Mouse (Mus musculus) midbrain, postnatal 0 days (tissue): ENCODE results near the gene Tubgcp5. TPM values are rescaled to one million over a fixed set of nuclear protein-coding genes. Genes with fewer than 3 reads are reported as not detected.

Experiments used
- ATAC-seq: fragments of 200-750 bp; cut with Nextera tagmentation; 2 replicates; pipeline ENCODE4 v1.8.0; 2017; ENCODE audit warnings: moderate number of reproducible peaks, mild to moderate bottlenecking, moderate TSS enrichment, moderate library complexity; ENCODE audit not compliant: low FRiP score
- DNase-seq: peaks from one replicate; pipeline ENCODE4 v3.0.0-alpha.2; 2015; ENCODE audit warnings: low spot score
- H3K27ac ChIP-seq: fragments of 300-500 bp; sonication (generic); 2 replicates; pipeline ENCODE4 v1.5.1; 2014; ENCODE audit warnings: low read depth, mild to moderate bottlenecking, low read length, mixed read lengths
- H3K27me3 ChIP-seq: fragments of 300-500 bp; sonication (generic); 2 replicates; pipeline ENCODE4 v1.6.1; 2014; ENCODE audit warnings: low read length, control low read depth, mixed read lengths; ENCODE audit not compliant: insufficient read depth
- H3K36me3 ChIP-seq: fragments of 300-500 bp; sonication (generic); 2 replicates; pipeline ENCODE4 v1.6.1; 2014; ENCODE audit warnings: low read length, control low read depth, mixed read lengths; ENCODE audit not compliant: insufficient read depth
- H3K4me1 ChIP-seq: fragments of 300-500 bp; sonication (generic); 2 replicates; pipeline ENCODE4 v1.6.1; 2014; ENCODE audit warnings: mild to moderate bottlenecking, control low read depth, antibody characterized with exemption, low read length, mixed read lengths; ENCODE audit not compliant: insufficient read depth
- H3K4me2 ChIP-seq: fragments of 300-500 bp; sonication (generic); 2 replicates; pipeline ENCODE4 v1.6.1; 2014; ENCODE audit warnings: low read depth, mild to moderate bottlenecking, low read length, mixed read lengths; ENCODE audit not compliant: poor library complexity, severe bottlenecking
- H3K4me3 ChIP-seq: fragments of 300-500 bp; sonication (generic); 2 replicates; pipeline ENCODE4 v1.5.1; 2014; ENCODE audit warnings: low read depth, mild to moderate bottlenecking, low read length, moderate library complexity
- H3K9ac ChIP-seq: fragments of 300-500 bp; sonication (generic); replicated peaks from 2 replicates; pipeline ENCODE4 v1.6.1; 2014; ENCODE audit warnings: mild to moderate bottlenecking, low read length, moderate library complexity, mixed read lengths; ENCODE audit not compliant: poor library complexity, severe bottlenecking
- H3K9me3 ChIP-seq: fragments of 300-500 bp; sonication (generic); 2 replicates; pipeline ENCODE4 v1.6.1; 2016; ENCODE audit warnings: low read length, control low read depth
- CTCF ChIP-seq: IDR thresholded peaks from 2 replicates; pipeline ENCODE4 v1.5.1; 2016; ENCODE audit warnings: antibody characterized with exemption, mild to moderate bottlenecking
- WGBS: fragments of 180-500 bp; shearing (Covaris S2); extraction: QIAGEN DNeasy Blood & Tissue Kit; methylation state at CpG from one replicate; pipeline ENCODE4 v1.1.7; 2014; 5-methylcytosine and 5-hydroxymethylcytosine counted together
- polyA plus RNA-seq: library from polyadenylated mRNA; unstranded; fragments of >200 nt; fragmentation: Nextera tagmentation; extraction: Ambion mirVana; gene quantifications from 2 replicates; pipeline ENCODE4 v1.2.1, GENCODE M21; 2015
- total RNA-seq: library from RNA; depleted of rRNA; stranded (reverse); fragments of >200 nt; gene quantifications from 2 replicates; pipeline ENCODE4 v1.2.3, GENCODE M21; 2014

Gene Tubgcp5
- total and polyA plus RNA-seq, 2 experiments from 2014 or later = 17.8 to 21.5 TPM

- peak overlapping the region; percentile 94 for H3K9ac ChIP-seq
- peak overlapping the region; percentile 80 for H3K4me2 ChIP-seq
- TF ChIP-seq CTCF = no peak
- DNase-seq (peak; percentile 40), ATAC-seq (peak; percentile 77)
- H3K4me3 ChIP-seq = peak overlapping the region; percentile 67
- peak overlapping the region; percentile 95 for H3K27ac ChIP-seq
- WGBS = under 1% methylated on average over 40 of the region's 40 CpGs
- peaks cover 5% of the 10 kb centered on the region for H3K4me1 ChIP-seq
- no peaks in the 10 kb centered on the region for H3K36me3 ChIP-seq
- H3K27me3 ChIP-seq = no peaks in the 10 kb centered on the region
- H3K9me3 ChIP-seq = no peaks in the 10 kb centered on the region
These were observed 48.7 kb downstream of the Tubgcp5 start for GRCm38 (mm10) chr7:55842504-55843152.

DNA sequence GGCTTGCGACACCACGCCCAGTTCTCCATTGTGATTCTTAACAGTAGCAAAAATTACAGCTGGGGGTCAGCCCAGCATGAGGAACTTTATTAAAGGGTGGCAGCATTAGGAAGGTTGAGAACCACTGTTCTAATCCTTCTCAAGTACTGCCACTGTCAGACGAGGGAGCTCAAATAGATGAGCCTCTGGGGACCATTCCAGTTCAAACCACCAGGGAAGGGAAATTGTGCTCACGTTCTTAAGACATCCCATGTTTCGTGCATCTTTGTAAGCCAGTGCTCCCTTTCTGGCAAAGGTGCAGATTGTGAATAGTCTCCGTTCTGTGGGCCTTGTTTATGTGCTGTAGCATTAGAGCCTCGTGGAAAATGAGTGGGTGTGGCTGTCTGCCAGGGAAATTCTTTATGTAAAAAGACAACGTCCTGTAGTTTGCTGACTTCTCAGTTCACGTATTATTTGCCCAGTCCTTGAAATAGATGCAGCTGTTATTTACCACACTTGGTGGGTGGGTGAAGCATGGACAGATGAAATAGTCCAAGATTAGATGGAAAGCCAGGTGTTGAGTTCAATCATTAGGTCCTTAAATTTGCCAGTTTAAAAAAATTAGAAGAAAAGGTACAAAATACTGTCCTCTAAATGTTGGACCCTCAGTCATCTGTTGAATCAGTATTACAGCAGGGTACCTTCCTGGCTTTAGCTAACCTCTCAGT, 52.8 kb downstream of the Tubgcp5 start:
- no peak for DNase-seq
- Histone ChIP-seq H3K4me2 (no peak overlapping the region), H3K4me1 (peaks cover 9% of the 10 kb centered on the region), H3K9ac (no peak overlapping the region), H3K9me3 (no peaks in the 10 kb centered on the region), H3K27ac (no peak overlapping the region), H3K27me3 (no peaks in the 10 kb centered on the region), H3K4me3 (no peak overlapping the region), H3K36me3 (no peaks in the 10 kb centered on the region)
- no peak for TF ChIP-seq CTCF
- WGBS = 71% methylated on average over 9 of the region's 9 CpGs
- no peak for ATAC-seq

GRCm38 (mm10) chr7:55849948-55850571, 56.1 kb downstream of the Tubgcp5 start:
- H3K9me3 ChIP-seq = no peaks in the 10 kb centered on the region
- H3K27me3 ChIP-seq = no peaks in the 10 kb centered on the region
- no peak overlapping the region for H3K4me3 ChIP-seq
- 0 out of 2 replicates have a peak, but pooled peaks cover 4% of the 10 kb centered on the region for H3K4me1 ChIP-seq
- DNase-seq = no peak
- peak; percentile 65; the same call in 1 of the 2 replicates for ATAC-seq
- 10% methylated on average over 14 of the region's 14 CpGs for WGBS
- TF ChIP-seq CTCF = no peak
- peak overlapping the region; percentile 20; the same call in 1 of the 2 replicates for H3K4me2 ChIP-seq
- H3K9ac ChIP-seq = peak overlapping the region; percentile 37; the same call in 1 of the 2 replicates
- H3K27ac ChIP-seq = peak overlapping the region; percentile 57
- H3K36me3 ChIP-seq = no peaks in the 10 kb centered on the region

DNA sequence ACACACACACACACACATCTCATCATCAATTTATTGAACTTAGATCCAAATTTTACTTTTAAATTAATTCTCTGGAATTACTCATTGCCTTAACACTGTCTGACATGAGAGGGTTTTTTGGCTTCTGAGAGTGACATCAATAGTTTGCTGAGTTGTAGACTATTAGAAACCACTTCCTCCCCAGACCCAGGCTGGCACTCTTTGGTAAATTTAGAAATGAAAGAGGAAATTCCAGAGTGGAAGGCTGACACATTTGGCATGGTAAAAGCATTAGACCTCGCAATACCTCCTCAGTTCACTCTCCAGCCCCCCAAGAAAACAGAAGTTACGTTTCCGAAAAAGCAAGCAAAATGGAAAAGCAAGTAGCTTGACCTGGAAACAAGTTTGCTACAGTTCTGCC, 58.8 kb downstream of the Tubgcp5 start:
- ATAC-seq = no peak
- Histone ChIP-seq H3K27me3 (no peaks in the 10 kb centered on the region), H3K4me3 (no peak overlapping the region), H3K4me2 (no peak overlapping the region), H3K36me3 (no peaks in the 10 kb centered on the region), H3K9ac (no peak overlapping the region), H3K9me3 (no peaks in the 10 kb centered on the region), H3K27ac (no peak overlapping the region), H3K4me1 (0 out of 2 replicates have a peak, but pooled peaks cover 4% of the 10 kb centered on the region)
- no peak for TF ChIP-seq CTCF
- DNase-seq = no peak
- WGBS = 82% methylated on average over 3 of the region's 3 CpGs

DNA sequence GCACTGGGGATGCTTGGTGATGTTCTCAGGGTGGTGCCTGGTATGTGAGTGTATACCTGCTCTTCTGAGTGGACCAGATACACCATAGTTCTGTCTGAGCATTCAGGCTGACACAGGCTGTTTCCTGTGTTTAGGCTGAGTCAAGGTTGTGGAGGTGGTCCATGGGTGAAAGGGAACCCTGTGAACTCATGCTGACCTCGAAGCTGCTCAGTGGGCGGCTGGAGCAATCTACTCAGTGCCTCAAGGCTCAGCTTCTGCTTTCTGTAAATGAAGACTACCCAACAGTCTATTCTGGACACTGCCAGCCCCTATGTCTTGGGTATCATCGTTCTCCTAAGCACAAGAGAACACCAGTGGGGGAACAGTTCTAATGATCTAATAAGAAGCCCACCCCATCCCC, 61.6 kb downstream of the Tubgcp5 start:
- Histone ChIP-seq H3K36me3 (no peaks in the 10 kb centered on the region), H3K4me3 (no peak overlapping the region), H3K9me3 (no peaks in the 10 kb centered on the region), H3K27me3 (no peaks in the 10 kb centered on the region), H3K27ac (no peak overlapping the region), H3K4me1 (no peaks in the 10 kb centered on the region), H3K4me2 (no peak overlapping the region), H3K9ac (no peak overlapping the region)
- WGBS = 88% methylated on average over 3 of the region's 3 CpGs
- TF ChIP-seq CTCF = no peak
- DNase-seq = no peak
- no peak for ATAC-seq

GRCm38 (mm10) chr7:55856741-55857140, 62.8 kb downstream of the Tubgcp5 start:
- ATAC-seq (no peak), DNase-seq (no peak)
- 93% methylated on average over 4 of the region's 4 CpGs for WGBS
- H3K9me3 ChIP-seq = no peaks in the 10 kb centered on the region
- no peaks in the 10 kb centered on the region for H3K27me3 ChIP-seq
- no peaks in the 10 kb centered on the region for H3K4me1 ChIP-seq
- no peak overlapping the region for H3K4me2 ChIP-seq
- H3K27ac ChIP-seq = no peak overlapping the region
- no peaks in the 10 kb centered on the region for H3K36me3 ChIP-seq
- H3K9ac ChIP-seq = no peak overlapping the region
- TF ChIP-seq CTCF = no peak
- no peak overlapping the region for H3K4me3 ChIP-seq
